Mouse (Mus musculus): ENCODE measurements around the gene Hist1h1t. TPM values are rescaled to one million over a fixed set of nuclear protein-coding genes. Genes with fewer than 3 reads are reported as not detected.
A peak's percentile ranks its signal among the peaks of the same experiment; 100 is the strongest.
"Not testable (repeated sequence)": the region's sequence is repeated elsewhere in the genome, so short reads cannot be mapped to it uniquely, and the experiment has no call there.

Hist1h1t gene
- polyA plus RNA-seq, 1 experiment from 2014 or later: not detected

DNA sequence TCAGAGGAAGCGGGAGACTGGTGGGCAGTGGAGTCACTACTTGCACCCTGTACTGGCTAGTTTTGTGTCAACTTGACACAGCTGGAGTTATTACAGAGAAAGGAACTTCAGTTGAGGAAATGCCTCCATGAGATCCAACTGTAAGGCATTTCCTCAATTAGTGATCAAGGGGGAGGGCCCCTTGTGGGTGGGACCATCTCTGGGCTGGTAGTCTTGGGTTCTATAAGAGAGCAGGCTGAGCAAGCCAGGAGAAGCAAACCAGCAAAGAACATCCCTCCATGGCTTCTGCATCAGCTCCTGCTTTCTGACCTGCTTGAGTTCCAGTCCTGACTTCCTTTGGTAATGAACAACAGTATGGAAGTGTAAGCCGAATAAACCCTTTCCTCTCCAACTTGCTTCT, 7.2 kb downstream of the Hist1h1t start:
- H3K27me3 ChIP-seq; ATAC-seq (replicated peaks); H3K4me2 ChIP-seq (replicated peaks); H3K27ac ChIP-seq (replicated peaks); H3K4me3 ChIP-seq; H3K4me1 ChIP-seq; H3K9me3 ChIP-seq; H3K9ac ChIP-seq (replicated peaks); H3K36me3 ChIP-seq: not testable (repeated sequence)
- 90% methylated on average over 2 of the region's 2 CpGs for WGBS

DNA sequence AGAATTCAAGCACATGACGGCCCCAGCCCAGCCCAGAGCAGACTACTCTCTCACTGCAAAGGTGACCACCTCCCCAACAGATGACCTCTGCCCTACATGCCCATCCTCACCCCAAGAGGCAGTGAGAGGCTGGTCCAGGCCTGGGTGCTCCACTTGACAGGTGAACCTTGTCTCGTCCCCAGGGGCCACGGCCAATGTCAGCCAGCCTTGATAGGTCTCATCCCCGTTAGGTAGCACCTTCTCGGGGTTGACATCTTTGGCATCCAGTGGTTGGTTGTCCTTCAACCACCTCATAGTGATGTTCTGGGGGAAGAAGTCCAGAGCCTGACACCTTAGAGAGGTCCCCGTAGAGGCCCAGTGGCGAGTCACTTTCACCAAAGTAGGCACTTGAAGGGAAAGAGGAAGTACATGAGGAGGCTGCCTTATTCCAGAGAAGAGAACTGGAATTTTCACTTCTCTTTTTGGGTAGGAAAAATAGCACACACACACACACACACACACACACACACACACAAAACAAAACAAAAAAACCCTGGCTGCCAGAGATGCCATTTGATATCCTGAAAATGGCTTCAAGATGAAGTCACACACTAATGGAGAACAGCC, 10.2 kb downstream of the Hist1h1t start:
- Histone ChIP-seq H3K4me2 (replicated peaks) (no peak overlapping the region), H3K9me3 (no peaks in the 10 kb centered on the region), H3K27me3 (no peaks in the 10 kb centered on the region; the same call in 1 of the 2 replicates), H3K27ac (replicated peaks) (no peak overlapping the region), H3K4me3 (no peak overlapping the region), H3K36me3 (no peaks in the 10 kb centered on the region), H3K4me1 (peaks cover 16% of the 10 kb centered on the region), H3K9ac (replicated peaks) (no peak overlapping the region)
- no peak for ATAC-seq (replicated peaks)
- 95% methylated on average over 7 of the region's 7 CpGs for WGBS

DNA sequence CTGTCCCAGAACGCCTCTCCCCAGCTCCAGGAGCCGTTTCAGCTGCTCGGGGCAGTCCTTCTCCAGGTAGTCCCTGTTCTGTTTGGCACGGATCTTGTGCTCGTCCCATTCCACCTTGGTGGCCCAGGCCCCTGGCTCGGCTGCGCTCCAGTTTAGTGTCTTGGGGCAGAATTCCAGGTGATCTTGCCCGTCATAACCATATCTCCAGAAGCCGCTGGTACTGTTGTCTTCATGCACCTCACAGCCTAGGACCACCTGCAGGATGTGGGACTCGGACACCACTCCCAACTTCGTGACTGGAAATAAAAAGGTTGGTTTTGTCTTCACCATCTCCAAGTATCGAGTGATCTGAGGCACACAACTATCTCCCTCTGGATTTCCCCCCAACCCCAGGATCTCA, 11.2 kb downstream of the Hist1h1t start:
- H3K9me3 ChIP-seq: no peaks in the 10 kb centered on the region
- no peaks in the 10 kb centered on the region; the same call in 1 of the 2 replicates for H3K27me3 ChIP-seq
- WGBS: 94% methylated on average over 12 of the region's 12 CpGs
- H3K4me1 ChIP-seq: peaks cover 16% of the 10 kb centered on the region
- H3K9ac ChIP-seq (replicated peaks): no peak overlapping the region
- no peaks in the 10 kb centered on the region for H3K36me3 ChIP-seq
- no peak overlapping the region for H3K4me2 ChIP-seq (replicated peaks)
- no peak overlapping the region for H3K4me3 ChIP-seq
- no peak for ATAC-seq (replicated peaks)
- no peak overlapping the region for H3K27ac ChIP-seq (replicated peaks)

DNA sequence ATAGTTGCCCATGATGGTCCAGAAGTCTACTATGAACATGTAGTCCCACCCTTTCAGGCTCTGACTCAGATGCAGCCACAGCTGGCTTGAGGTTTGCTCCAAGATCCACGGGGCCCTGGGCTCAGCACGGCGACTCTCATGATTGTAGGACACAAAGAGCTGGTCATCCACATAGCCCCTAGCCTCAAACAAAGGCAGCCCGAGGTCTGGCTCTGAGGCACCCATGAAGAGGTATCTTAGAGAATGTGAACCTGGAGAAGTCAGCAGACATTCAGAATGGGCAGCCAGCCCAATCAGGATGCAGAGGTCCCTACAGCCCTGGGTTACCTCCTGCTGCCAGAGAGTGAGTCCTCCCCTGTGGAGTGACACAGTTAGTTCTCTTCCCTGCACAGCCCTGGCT, 12.4 kb downstream of the Hist1h1t start:
- no peak for ATAC-seq (replicated peaks)
- 87% methylated on average over 4 of the region's 4 CpGs for WGBS

DNA sequence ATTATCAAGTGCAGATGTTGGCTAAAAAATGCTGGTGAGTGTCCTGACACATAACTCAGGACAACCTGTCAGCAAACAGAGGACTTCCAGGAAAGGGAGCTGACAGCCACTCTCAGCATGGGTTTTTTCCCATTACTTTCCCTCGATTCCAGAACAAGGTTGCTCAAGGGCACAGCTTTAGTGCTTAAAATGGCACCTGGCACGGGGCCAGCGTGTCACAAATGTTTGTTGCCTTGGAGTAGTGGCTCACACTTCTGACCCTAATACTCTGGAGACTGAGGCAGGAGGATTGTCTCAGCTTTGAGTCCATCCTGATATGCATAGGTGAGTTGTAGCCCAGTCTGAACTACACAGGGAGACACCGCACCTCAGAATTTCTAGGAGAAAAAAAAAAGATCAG, 13.0 kb downstream of the Hist1h1t start:
- Histone ChIP-seq H3K27me3 (no peaks in the 10 kb centered on the region; the same call in 1 of the 2 replicates), H3K4me2 (replicated peaks) (no peak overlapping the region), H3K4me1 (peaks cover 16% of the 10 kb centered on the region), H3K9ac (replicated peaks) (no peak overlapping the region), H3K27ac (replicated peaks) (no peak overlapping the region), H3K9me3 (no peaks in the 10 kb centered on the region), H3K4me3 (no peak overlapping the region), H3K36me3 (no peaks in the 10 kb centered on the region)
- 77% methylated on average over 4 of the region's 4 CpGs for WGBS
- ATAC-seq (replicated peaks): no peak

More for the DNA sequence above, 12.4 kb downstream of the Hist1h1t start:
- H3K27me3 ChIP-seq: no peaks in the 10 kb centered on the region; the same call in 1 of the 2 replicates
- H3K4me2 ChIP-seq (replicated peaks): no peak overlapping the region
- no peak overlapping the region for H3K27ac ChIP-seq (replicated peaks)
- H3K4me3 ChIP-seq: no peak overlapping the region
- H3K9me3 ChIP-seq: no peaks in the 10 kb centered on the region
- no peak overlapping the region for H3K9ac ChIP-seq (replicated peaks)
- peaks cover 16% of the 10 kb centered on the region for H3K4me1 ChIP-seq
- no peaks in the 10 kb centered on the region for H3K36me3 ChIP-seq

DNA sequence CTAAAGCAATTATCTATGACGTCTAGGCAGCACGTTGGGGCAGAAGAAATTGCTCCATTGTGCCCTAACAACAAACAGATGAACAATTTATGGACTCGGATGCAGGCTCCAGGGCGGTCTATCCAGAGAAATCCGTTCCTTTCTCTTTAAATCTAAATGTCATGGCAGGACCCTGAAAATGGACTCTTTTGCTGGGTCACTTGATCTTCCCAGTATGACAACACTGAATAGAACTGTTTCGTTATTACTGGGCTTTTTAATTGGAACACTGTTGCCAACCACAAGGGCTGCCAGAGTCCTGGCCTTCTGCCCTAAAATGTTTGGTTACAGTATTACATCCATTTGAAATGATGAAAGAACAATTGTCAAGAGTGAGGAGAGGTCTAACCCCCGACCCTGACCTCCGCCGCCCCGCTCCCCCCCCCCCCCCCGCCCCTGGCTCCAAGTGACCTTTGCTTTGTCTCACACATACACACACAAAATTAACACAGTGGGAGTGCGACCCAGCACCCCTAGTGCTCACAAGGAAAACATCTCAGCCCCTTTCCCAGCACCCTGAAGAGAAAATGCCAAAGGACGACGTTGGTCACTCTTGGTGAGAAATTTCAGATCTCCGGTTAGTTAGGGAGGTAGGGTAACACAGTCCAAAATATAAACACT, 14.2 kb downstream of the Hist1h1t start:
- ATAC-seq (replicated peaks): peak; percentile 26; the same call in 1 of the 2 replicates
- H3K4me1 ChIP-seq: peaks cover 16% of the 10 kb centered on the region
- peak overlapping the region; percentile 33 for H3K4me3 ChIP-seq
- peak overlapping the region; percentile 48 for H3K4me2 ChIP-seq (replicated peaks)
- 15% methylated on average over 15 of the region's 15 CpGs for WGBS
- H3K36me3 ChIP-seq: no peaks in the 10 kb centered on the region
- no peak overlapping the region for H3K27ac ChIP-seq (replicated peaks)
- no peaks in the 10 kb centered on the region; the same call in 1 of the 2 replicates for H3K27me3 ChIP-seq
- H3K9ac ChIP-seq (replicated peaks): peak overlapping the region; percentile 43
- H3K9me3 ChIP-seq: no peaks in the 10 kb centered on the region

DNA sequence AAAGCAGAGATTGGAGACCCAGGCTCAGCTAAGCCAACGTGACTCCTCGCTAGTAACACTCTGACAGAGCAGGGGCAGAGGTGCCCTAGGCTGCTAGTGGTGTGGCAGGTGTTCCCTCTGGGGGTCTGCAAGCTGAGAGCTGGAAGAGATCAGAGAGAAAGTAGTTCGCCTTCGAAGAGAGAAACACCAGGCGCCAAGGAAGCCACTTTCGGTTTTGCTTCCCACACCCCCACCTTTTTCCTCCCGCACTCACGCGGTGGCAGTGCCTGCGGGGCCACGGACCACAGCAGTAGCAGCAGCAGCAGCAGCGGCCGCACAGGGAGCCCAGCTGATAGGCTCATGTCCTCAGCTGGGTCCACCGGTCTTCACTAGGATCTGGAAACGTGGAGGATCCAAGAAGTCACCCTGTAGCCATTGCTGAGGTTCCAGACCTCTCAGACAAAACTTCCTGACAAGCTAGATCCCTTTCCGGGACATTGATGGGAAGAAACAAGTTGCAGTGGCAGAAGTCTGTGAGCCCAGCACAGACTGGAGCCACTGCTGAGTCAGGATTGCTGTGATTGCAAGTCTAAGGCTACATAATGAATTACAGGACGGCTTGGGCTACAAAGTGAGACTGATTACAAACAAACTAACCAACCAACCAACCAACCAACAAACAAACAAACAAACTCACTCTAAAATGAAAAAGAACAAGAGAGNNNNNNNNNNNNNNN, 14.9 kb downstream of the Hist1h1t start, which contains the start of gene Hfe:
Hfe (minus strand) TSS at position 481 of the 716 bp plus-strand sequence.
- no peaks in the 10 kb centered on the region for H3K36me3 ChIP-seq
- peaks cover 16% of the 10 kb centered on the region for H3K4me1 ChIP-seq
- no peak within 1 kb of the TSS for H3K27ac ChIP-seq (replicated peaks)
- no peaks in the 10 kb centered on the region for H3K9me3 ChIP-seq
- peak; percentile 58; the same call in 1 of the 2 replicates for ATAC-seq (replicated peaks)
- H3K27me3 ChIP-seq: no peaks in the 10 kb centered on the region; the same call in 1 of the 2 replicates
- 5% methylated on average over 17 of the region's 17 CpGs for WGBS
- H3K4me2 ChIP-seq (replicated peaks): peak within 1 kb of the TSS; percentile 48
- H3K4me3 ChIP-seq: peak within 1 kb of the TSS; percentile 33
- H3K9ac ChIP-seq (replicated peaks): peak within 1 kb of the TSS; percentile 43

DNA sequence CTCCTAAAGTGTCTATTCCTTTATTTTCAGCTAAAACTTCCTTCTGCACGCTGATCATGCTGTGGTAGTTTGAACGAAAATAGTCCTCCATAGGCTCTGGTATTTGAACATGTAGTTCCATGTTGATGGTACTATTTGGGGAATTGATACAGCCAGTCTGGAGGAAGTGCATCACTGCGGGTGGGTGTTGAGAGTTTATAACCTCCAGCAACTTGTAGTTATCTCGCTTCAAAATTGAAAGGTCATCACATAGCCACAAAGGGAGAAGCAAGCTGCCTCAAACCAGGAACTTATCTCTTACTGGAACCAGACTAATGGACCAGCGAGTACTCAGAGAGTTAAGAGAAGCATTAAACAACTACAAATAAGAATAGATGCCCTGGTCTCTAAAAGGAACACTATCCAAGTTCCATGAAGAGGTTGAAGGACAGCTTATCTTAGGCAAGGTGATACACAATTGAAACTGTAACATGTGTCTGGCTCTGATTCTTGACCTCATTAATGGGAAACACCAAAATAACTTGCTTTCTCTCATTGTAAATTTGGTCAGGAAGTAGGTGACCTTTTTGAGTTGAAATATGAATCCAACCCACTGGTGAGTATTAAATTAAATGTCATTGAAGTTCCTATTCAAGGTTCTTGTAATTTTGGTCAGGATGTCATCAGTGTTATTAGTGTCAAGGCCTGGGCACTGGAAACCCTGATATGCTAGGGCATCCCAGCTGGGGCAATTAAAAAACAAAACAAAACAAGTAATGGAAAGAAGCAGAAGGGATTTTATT, 20.8 kb downstream of the Hist1h1t start:
- H3K9ac ChIP-seq (replicated peaks): no peak overlapping the region
- no peak overlapping the region for H3K27ac ChIP-seq (replicated peaks)
- H3K27me3 ChIP-seq: no peaks in the 10 kb centered on the region
- WGBS: 86% methylated on average over 5 of the region's 5 CpGs
- no peak for ATAC-seq (replicated peaks)
- no peak overlapping the region for H3K4me2 ChIP-seq (replicated peaks)
- H3K4me1 ChIP-seq: no peaks in the 10 kb centered on the region
- H3K4me3 ChIP-seq: no peak overlapping the region
- no peaks in the 10 kb centered on the region for H3K9me3 ChIP-seq
- no peaks in the 10 kb centered on the region for H3K36me3 ChIP-seq

DNA sequence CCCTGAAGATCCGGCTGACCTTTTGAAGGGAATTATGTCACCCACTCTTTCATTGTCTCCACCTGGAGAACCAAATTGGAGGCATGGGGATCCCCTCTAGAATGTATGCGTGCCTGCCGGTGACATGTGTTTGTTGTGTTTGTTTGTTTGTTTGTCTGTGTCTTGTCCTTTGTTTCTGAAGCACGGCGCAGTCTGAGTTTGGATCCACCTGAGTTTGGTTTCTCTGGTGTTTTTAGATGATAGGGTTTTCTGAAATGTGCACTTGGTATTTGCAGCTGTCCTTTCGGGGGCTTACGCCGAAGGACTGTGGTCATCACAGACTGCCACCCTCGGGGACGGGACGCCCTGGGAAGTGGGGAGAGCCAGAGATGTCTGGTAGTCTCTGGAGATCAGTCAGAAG, 21.6 kb downstream of the Hist1h1t start:
- H3K36me3 ChIP-seq: no peaks in the 10 kb centered on the region
- no peaks in the 10 kb centered on the region for H3K4me1 ChIP-seq
- H3K4me2 ChIP-seq (replicated peaks): no peak overlapping the region
- WGBS: 63% methylated on average over 11 of the region's 11 CpGs
- H3K27me3 ChIP-seq: no peaks in the 10 kb centered on the region
- H3K9me3 ChIP-seq: no peaks in the 10 kb centered on the region
- H3K9ac ChIP-seq (replicated peaks): no peak overlapping the region
- H3K27ac ChIP-seq (replicated peaks): no peak overlapping the region
- no peak overlapping the region for H3K4me3 ChIP-seq
- ATAC-seq (replicated peaks): no peak

DNA sequence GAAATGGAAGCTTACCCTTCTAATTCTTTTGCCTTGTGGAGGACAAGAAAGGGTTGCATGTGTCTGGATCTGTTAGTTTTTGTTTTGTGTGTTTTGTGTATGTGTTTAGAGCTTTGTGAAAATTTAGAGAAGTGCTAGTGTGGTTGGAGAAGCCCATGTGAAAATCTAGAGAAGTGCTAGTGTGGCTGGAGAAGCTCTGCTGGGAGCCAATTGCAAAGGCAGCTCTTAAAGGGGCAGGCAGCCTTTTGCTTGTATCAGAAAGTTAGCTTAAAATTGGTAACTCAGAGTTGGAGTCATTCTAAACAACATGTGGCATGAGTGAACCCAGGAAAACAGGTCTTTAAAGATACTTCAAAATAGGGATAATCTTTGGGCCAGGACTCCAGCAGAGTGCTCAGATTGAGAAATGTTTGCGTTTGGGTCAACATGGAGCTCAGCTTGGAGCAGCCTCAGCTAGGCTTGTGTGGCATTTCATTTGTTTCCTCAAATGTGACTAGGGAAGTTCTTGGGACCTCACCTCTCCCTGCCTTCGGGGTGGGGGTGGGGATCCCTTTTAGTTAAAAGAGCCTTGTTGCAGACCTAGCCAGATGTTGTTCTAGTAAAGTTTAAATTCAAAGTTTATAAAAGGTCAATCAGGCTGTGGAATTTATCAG, 22.1 kb downstream of the Hist1h1t start:
- ATAC-seq (replicated peaks); H3K4me1 ChIP-seq; H3K27me3 ChIP-seq; H3K27ac ChIP-seq (replicated peaks); H3K4me3 ChIP-seq; H3K9ac ChIP-seq (replicated peaks); H3K4me2 ChIP-seq (replicated peaks); H3K36me3 ChIP-seq; H3K9me3 ChIP-seq: not testable (repeated sequence)
- WGBS: 10% methylated on average over 2 of the region's 2 CpGs

DNA sequence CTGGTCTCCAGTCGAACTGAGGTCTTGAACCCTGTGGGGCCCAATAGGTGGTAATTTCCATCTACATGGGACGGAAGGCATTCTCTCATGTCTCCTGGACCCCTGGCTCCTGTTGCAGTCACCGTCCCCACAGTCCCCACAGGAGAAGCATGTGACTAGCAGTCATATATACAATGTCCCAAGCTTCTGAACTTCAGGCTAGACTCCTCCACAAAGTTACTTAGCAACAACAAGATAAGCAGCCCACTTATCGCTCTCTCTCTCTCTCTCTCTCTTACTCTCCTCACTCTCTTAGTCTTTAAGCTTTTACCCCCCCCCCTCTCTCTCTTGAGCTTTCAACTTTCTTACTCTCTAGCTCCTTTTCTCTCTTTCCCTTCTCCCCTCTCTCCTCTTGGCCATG, 28.6 kb downstream of the Hist1h1t start:
- Histone ChIP-seq H3K27ac (replicated peaks) (no peak overlapping the region), H3K9ac (replicated peaks) (no peak overlapping the region), H3K4me3 (no peak overlapping the region), H3K4me1 (no peaks in the 10 kb centered on the region), H3K9me3 (no peaks in the 10 kb centered on the region), H3K27me3 (no peaks in the 10 kb centered on the region), H3K36me3 (no peaks in the 10 kb centered on the region), H3K4me2 (replicated peaks) (no peak overlapping the region)
- no peak for ATAC-seq (replicated peaks)
- 90% methylated on average over 4 of the region's 4 CpGs for WGBS
